Mouse (Mus musculus): Measurements from ENCODE around the gene Aass.

- no peak for TF ChIP-seq CTCF (IDR thresholded peaks at IDR 0.05; ENCODE audit: extremely low read depth, insufficient read length, insufficient replicate concordance, low read depth, low read length)
- no peak for TF ChIP-seq POLR2A (IDR thresholded peaks at IDR 0.05; ENCODE audit: low read depth, low read length)
Observed at GRCm38 (mm10) chr6:23028251-23028650, 104.5 kb downstream of the Aass start.
